Mouse (Mus musculus) lung, postnatal 0 days (tissue): ENCODE data around the gene Gm45837. TPM values are rescaled to one million over a fixed set of nuclear protein-coding genes. Genes with fewer than 3 reads are reported as not detected.
A peak's percentile ranks its signal among the peaks of the same experiment; 100 is the strongest.

Source experiments
- ATAC-seq: fragments of 200-750 bp; cut with Nextera tagmentation; 2 replicates; pipeline ENCODE4 v1.8.0; 2017; ENCODE audit warnings: moderate library complexity
- DNase-seq: peaks from one replicate; pipeline ENCODE4 v3.0.0-alpha.2; 2016; ENCODE audit warnings: low spot score
- H3K27ac ChIP-seq: fragments of 300-500 bp; sonication (generic); 2 replicates; pipeline ENCODE4 v1.5.1; 2014; ENCODE audit warnings: antibody characterized with exemption, mild to moderate bottlenecking, low read length, mixed read lengths
- H3K27me3 ChIP-seq: fragments of 300-500 bp; sonication (generic); replicated peaks from 2 replicates; pipeline ENCODE4 v1.6.1; 2014; ENCODE audit warnings: low read length, mixed read lengths; ENCODE audit not compliant: insufficient read depth
- H3K36me3 ChIP-seq: fragments of 300-500 bp; sonication (generic); 2 replicates; pipeline ENCODE4 v1.6.1; 2014; ENCODE audit warnings: low read length, mixed read lengths; ENCODE audit not compliant: insufficient read depth
- H3K4me1 ChIP-seq: fragments of 300-500 bp; sonication (generic); 2 replicates; pipeline ENCODE4 v1.6.1; 2014; ENCODE audit warnings: antibody characterized with exemption, low read depth, low read length, mixed read lengths; ENCODE audit not compliant: insufficient read depth
- H3K4me2 ChIP-seq: fragments of 300-500 bp; sonication (generic); replicated peaks from 2 replicates; pipeline ENCODE4 v1.6.1; 2014; ENCODE audit warnings: low read depth, mild to moderate bottlenecking, low read length, moderate library complexity, mixed read lengths
- H3K4me3 ChIP-seq: fragments of 300-500 bp; sonication (generic); 2 replicates; pipeline ENCODE4 v1.5.1; 2014; ENCODE audit warnings: low read depth, low read length
- H3K9ac ChIP-seq: fragments of 300-500 bp; sonication (generic); replicated peaks from 2 replicates; pipeline ENCODE4 v1.6.1; 2014; ENCODE audit warnings: low read depth, mild to moderate bottlenecking
- H3K9me3 ChIP-seq: fragments of 300-500 bp; sonication (generic); 2 replicates; pipeline ENCODE4 v1.6.1; 2016; ENCODE audit warnings: low read length, mixed read lengths
- CTCF ChIP-seq: IDR thresholded peaks from 2 replicates; pipeline ENCODE4 v1.5.1; 2016; ENCODE audit warnings: antibody characterized with exemption, mild to moderate bottlenecking
- EP300 ChIP-seq: IDR thresholded peaks from 2 replicates; pipeline ENCODE4 v1.6.1; 2016; ENCODE audit warnings: antibody characterized with exemption, mild to moderate bottlenecking, control low read depth
- WGBS: fragments of 180-500 bp; shearing (Covaris S2); extraction: QIAGEN DNeasy Blood & Tissue Kit; methylation state at CpG from one replicate; pipeline ENCODE4 v1.1.7; 2014; 5-methylcytosine and 5-hydroxymethylcytosine counted together
- polyA plus RNA-seq: library from polyadenylated mRNA; unstranded; fragments of >200 nt; fragmentation: Nextera tagmentation; extraction: Ambion mirVana; gene quantifications from 2 replicates; pipeline ENCODE4 v1.2.1, GENCODE M21; 2015

The Gm45837 gene
- polyA plus RNA-seq = 4.0 and 4.2 TPM in 2 replicates

GRCm38 (mm10) chr7:101410267-101410936 is at the start of gene Gm45837:
TSS of gene Gm45837 (plus strand) at chr7:101410886.
- Histone ChIP-seq H3K9me3 (no peaks in the 10 kb centered on the region), H3K4me1 (0 out of 2 replicates have a peak, but pooled peaks cover 6% of the 10 kb centered on the region), H3K27ac (0 out of 2 replicates have a peak within 1 kb of the TSS, but pooled peaks have one; percentile 27), H3K9ac (no peak within 1 kb of the TSS), H3K4me3 (no peak within 1 kb of the TSS), H3K4me2 (no peak within 1 kb of the TSS), H3K27me3 (no peaks in the 10 kb centered on the region), H3K36me3 (peaks cover 18% of the 10 kb centered on the region)
- ATAC-seq = peak; percentile 20; the same call in 1 of the 2 replicates
- DNase-seq = peak; percentile 73
- no peak for TF ChIP-seq CTCF
- TF ChIP-seq EP300 = no peak
- WGBS = 67% methylated on average over 11 of the region's 11 CpGs

DNA sequence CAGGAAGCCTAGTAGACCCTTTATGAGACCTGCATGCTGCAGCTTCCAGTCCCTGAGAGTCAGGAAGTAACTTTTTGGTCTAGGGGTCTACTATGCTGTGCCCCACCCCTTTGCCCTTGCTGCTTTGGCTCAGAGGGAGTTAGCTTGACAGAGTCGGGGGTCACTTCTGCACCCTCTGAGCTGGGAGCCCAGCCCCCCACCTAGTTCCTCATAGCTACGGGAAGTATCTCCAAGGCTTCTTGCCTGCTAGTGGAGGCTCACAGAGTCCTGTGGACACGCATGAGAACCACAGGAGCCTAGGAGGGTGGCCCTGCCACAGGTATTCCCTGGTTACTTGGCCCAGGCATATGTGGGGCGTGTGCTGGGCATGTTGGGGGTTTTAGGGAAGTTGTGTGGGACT is 49.7 kb upstream of the Gm45837 start:
- Histone ChIP-seq H3K4me1 (no peaks in the 10 kb centered on the region), H3K27me3 (no peaks in the 10 kb centered on the region), H3K36me3 (no peaks in the 10 kb centered on the region), H3K4me3 (no peak overlapping the region), H3K9me3 (no peaks in the 10 kb centered on the region), H3K4me2 (no peak overlapping the region), H3K9ac (no peak overlapping the region), H3K27ac (no peak overlapping the region)
- no peak for DNase-seq
- ATAC-seq = no peak
- TF ChIP-seq EP300 = no peak
- no peak for TF ChIP-seq CTCF
- 72% methylated on average over 4 of the region's 4 CpGs for WGBS

DNA sequence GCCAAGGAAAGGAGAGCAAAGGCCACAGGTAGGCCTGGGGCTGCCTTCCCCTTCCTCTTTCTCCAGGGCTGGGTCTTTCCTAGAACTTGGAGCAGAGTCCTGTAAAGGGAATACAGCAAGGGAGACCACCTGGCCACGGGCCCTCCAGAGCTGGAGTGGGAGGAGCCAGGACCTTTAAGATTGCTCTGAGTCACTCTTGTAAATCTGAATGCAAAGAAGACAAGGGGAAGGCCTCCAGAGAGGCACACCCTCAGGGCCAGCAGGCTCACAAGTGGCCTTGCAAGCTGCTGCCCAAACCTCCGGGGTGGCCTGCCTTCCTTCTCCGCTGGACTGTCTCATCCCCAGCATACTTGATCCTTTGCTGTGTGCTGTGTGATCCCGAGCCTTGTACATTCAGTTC is 48.9 kb upstream of the Gm45837 start:
- no peaks in the 10 kb centered on the region for H3K9me3 ChIP-seq
- no peaks in the 10 kb centered on the region for H3K27me3 ChIP-seq
- H3K4me1 ChIP-seq = no peaks in the 10 kb centered on the region
- H3K4me2 ChIP-seq = no peak overlapping the region
- TF ChIP-seq EP300 = no peak
- no peak for TF ChIP-seq CTCF
- no peak overlapping the region for H3K9ac ChIP-seq
- H3K4me3 ChIP-seq = no peak overlapping the region
- no peaks in the 10 kb centered on the region for H3K36me3 ChIP-seq
- no peak overlapping the region for H3K27ac ChIP-seq
- peak; percentile 47 for DNase-seq
- WGBS = 46% methylated on average over 4 of the region's 4 CpGs
- peak; percentile 45 for ATAC-seq

DNA sequence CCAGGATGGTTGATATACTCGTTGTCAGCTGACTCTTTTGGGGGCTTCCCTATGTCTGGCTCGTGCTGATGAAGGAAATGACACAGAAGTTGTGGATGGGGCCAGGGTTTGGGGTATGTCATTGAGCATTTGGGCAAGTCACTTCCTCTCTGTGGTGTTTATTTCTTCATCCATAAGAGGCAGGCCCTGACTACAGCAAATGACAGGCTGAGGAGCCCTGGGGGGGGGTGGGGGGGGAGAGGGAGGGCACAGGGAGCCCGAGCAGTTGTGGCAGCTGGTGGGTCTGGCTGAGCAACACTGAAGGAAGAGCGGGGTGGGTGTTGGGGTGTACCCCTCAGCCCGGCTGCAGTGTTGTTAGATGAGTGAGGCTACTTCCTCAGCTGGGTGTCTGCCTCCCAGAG is 47.9 kb upstream of the Gm45837 start:
- Histone ChIP-seq H3K9ac (no peak overlapping the region), H3K9me3 (no peaks in the 10 kb centered on the region), H3K4me3 (no peak overlapping the region), H3K27me3 (no peaks in the 10 kb centered on the region), H3K27ac (no peak overlapping the region), H3K4me2 (no peak overlapping the region), H3K36me3 (no peaks in the 10 kb centered on the region), H3K4me1 (no peaks in the 10 kb centered on the region)
- DNase-seq (peak; percentile 37), ATAC-seq (no peak)
- TF ChIP-seq EP300 (no peak), CTCF (no peak)
- WGBS = 49% methylated on average over 5 of the region's 5 CpGs

DNA sequence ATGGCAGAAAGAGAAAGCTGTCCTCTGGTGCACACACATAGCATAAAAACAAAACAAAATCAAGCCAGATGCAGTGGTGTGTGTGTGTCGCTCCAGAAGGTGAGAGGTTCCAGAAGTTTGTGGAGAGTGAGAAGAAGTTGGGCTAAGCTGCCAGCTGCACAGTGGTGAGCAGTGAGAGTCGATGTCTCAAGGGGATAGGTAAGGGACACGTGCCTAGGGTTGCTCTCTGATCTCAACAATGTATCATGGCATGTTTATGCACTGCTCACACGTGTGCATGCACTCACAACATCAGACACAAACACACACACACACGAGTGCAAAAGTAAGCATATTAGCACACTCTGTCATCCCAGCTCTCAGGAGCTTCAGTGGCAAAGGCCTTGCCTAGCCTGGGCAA is 46.8 kb upstream of the Gm45837 start:
- Histone ChIP-seq H3K4me2 (no peak overlapping the region), H3K27me3 (no peaks in the 10 kb centered on the region), H3K9me3 (no peaks in the 10 kb centered on the region), H3K27ac (no peak overlapping the region), H3K4me1 (no peaks in the 10 kb centered on the region), H3K9ac (no peak overlapping the region), H3K36me3 (no peaks in the 10 kb centered on the region), H3K4me3 (no peak overlapping the region)
- DNase-seq (no peak), ATAC-seq (no peak)
- TF ChIP-seq CTCF (no peak), EP300 (no peak)
- WGBS = 75% methylated on average over 5 of the region's 5 CpGs

GRCm38 (mm10) chr7:101367901-101368852 is 42.5 kb upstream of the Gm45837 start:
- H3K27ac ChIP-seq = no peak overlapping the region
- 49% methylated on average over 11 of the region's 11 CpGs for WGBS
- H3K36me3 ChIP-seq = no peaks in the 10 kb centered on the region
- H3K9me3 ChIP-seq = no peaks in the 10 kb centered on the region
- H3K4me3 ChIP-seq = no peak overlapping the region
- H3K4me2 ChIP-seq = no peak overlapping the region
- H3K27me3 ChIP-seq = no peaks in the 10 kb centered on the region
- H3K4me1 ChIP-seq = no peaks in the 10 kb centered on the region
- no peak overlapping the region for H3K9ac ChIP-seq
- peak; percentile 52 for DNase-seq
- no peak for ATAC-seq
- TF ChIP-seq CTCF = peak; percentile 65
- TF ChIP-seq EP300 = no peak
